Mouse (Mus musculus) NIH3T3 (cell line): ENCODE results near the gene Mfsd14a.
A peak's percentile ranks its signal among the peaks of the same experiment; 100 is the strongest.

Experiments
- DNase-seq: peaks from one replicate; pipeline ENCODE4 v3.0.0-alpha.2; 2012; ENCODE audit warnings: low read depth

Gene Mfsd14a

GRCm38 (mm10) chr3:116653278-116653945, 9.1 kb downstream of the Mfsd14a start:
- DNase-seq = no peak

GRCm38 (mm10) chr3:116652033-116652446, 10.4 kb downstream of the Mfsd14a start:
- DNase-seq = peak; percentile 44

- no peak for DNase-seq
Observed at GRCm38 (mm10) chr3:116650698-116651097, 11.8 kb downstream of the Mfsd14a start.

- no peak for DNase-seq
Observed at GRCm38 (mm10) chr3:116648805-116649204, 13.7 kb downstream of the Mfsd14a start.

GRCm38 (mm10) chr3:116646387-116646786, 16.1 kb downstream of the Mfsd14a start:
- DNase-seq = no peak

GRCm38 (mm10) chr3:116642373-116642772, 20.1 kb downstream of the Mfsd14a start:
- DNase-seq = no peak

- DNase-seq = no peak
Observed at GRCm38 (mm10) chr3:116641811-116642371, 20.6 kb downstream of the Mfsd14a start.

GRCm38 (mm10) chr3:116640024-116640423, 22.5 kb downstream of the Mfsd14a start:
- DNase-seq = no peak

GRCm38 (mm10) chr3:116638572-116638971, 23.9 kb downstream of the Mfsd14a start:
- DNase-seq = no peak

- no peak for DNase-seq
Observed at GRCm38 (mm10) chr3:116637693-116638476, 24.6 kb downstream of the Mfsd14a start.

GRCm38 (mm10) chr3:116635799-116636198, 26.7 kb downstream of the Mfsd14a start:
- DNase-seq = no peak

- DNase-seq = no peak
Observed at GRCm38 (mm10) chr3:116634853-116635252, 27.6 kb downstream of the Mfsd14a start.

- DNase-seq = no peak
Observed at GRCm38 (mm10) chr3:116634091-116634490, 28.4 kb downstream of the Mfsd14a start.

- DNase-seq = peak; percentile 44
Observed at GRCm38 (mm10) chr3:116632971-116633370, 29.5 kb downstream of the Mfsd14a start.

GRCm38 (mm10) chr3:116631459-116631858, 31.0 kb downstream of the Mfsd14a start:
- DNase-seq = no peak

GRCm38 (mm10) chr3:116622641-116623040, 39.8 kb downstream of the Mfsd14a start:
- DNase-seq = no peak

GRCm38 (mm10) chr3:116620636-116621370, 41.7 kb downstream of the Mfsd14a start:
- no peak for DNase-seq

GRCm38 (mm10) chr3:116618855-116619254, 43.6 kb downstream of the Mfsd14a start:
- no peak for DNase-seq

- DNase-seq = no peak
Observed at GRCm38 (mm10) chr3:116615318-116616068, 47.0 kb downstream of the Mfsd14a start.

- peak; percentile 41 for DNase-seq
Observed at GRCm38 (mm10) chr3:116614295-116614892, 48.1 kb downstream of the Mfsd14a start, which contains the start of gene Trmt13. Gene Trmt13, minus strand, starts transcription at chr3:116614587.

- no peak for DNase-seq
Observed at GRCm38 (mm10) chr3:116604570-116604969, 57.9 kb downstream of the Mfsd14a start.
